Mouse (Mus musculus) gastrocnemius, postnatal 36 days (tissue): ENCODE measurements around the gene Vmn1r47. TPM values are rescaled to one million over a fixed set of nuclear protein-coding genes. Genes with fewer than 3 reads are reported as not detected.
"Not testable (repeated sequence)": the region's sequence is repeated elsewhere in the genome, so short reads cannot be mapped to it uniquely, and the experiment has no call there.

Source experiments
- DNase-seq, 2 experiments: peaks; one replicate each; pipeline ENCODE4 v3.0.0; 2022
- intact Hi-C: fragments of 180-260 bp; cut with DNase I; formaldehyde crosslinking; loops from one replicate; pipeline ENCODE4 v1.15.1; 2025
- long read RNA-seq, 2 experiments: library from polyadenylated mRNA; stranded (forward); transcript quantifications; one replicate each; pipeline ENCODE4 v2.0.0; 2021
- total RNA-seq, 2 experiments: library from RNA; stranded (reverse); gene quantifications; 2 replicates each; pipeline ENCODE4 v1.2.3; 2021

The Vmn1r47 gene
- not detected for total RNA-seq
- long read RNA-seq, experiment 1: 0 reads
- long read RNA-seq, experiment 2: 0 reads

DNA sequence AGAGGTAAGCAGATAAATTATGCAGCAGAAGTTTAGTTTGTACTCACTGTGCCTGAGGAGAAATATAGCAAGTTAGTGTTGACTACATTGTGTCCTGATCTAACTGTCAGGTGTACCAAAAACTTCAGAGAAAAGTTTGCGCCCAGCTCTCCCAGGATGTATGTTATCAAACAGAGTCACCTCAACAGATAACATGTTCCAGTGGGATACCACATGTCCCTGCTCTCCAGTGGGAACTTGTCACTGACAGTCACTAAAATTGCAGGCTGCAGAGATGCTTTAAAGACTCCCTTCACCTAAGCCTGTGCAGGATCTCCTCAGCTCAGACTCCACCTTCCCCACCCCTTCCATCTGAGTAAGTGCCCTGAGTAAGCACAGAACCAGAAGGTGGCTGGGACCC lies at the start of gene Vmn1r47:
Gene Vmn1r47, plus strand, starts transcription at position 301 of the 400 bp plus-strand sequence.
- intact Hi-C loops: not testable (repeated sequence)

GRCm38 (mm10) chr6:89966341-89966740 lies 49.6 kb upstream of the Vmn1r47 start:
- intact Hi-C loops: no loop called here

More for the DNA sequence above, at the start of gene Vmn1r47:
- not testable (repeated sequence) for DNase-seq

GRCm38 (mm10) chr6:89969013-89969412 lies 46.9 kb upstream of the Vmn1r47 start, which contains the start of gene Vmn1r46:
TSS of gene Vmn1r46 (plus strand) at chr6:89969313.
- no peak for DNase-seq
- intact Hi-C loops: no loop called here

More at GRCm38 (mm10) chr6:89966341-89966740, 49.6 kb upstream of the Vmn1r47 start:
- no peak for DNase-seq

- no peak for DNase-seq
- intact Hi-C loops: no loop called here
These were observed 30.0 kb upstream of the Vmn1r47 start for GRCm38 (mm10) chr6:89985989-89986388.

DNA sequence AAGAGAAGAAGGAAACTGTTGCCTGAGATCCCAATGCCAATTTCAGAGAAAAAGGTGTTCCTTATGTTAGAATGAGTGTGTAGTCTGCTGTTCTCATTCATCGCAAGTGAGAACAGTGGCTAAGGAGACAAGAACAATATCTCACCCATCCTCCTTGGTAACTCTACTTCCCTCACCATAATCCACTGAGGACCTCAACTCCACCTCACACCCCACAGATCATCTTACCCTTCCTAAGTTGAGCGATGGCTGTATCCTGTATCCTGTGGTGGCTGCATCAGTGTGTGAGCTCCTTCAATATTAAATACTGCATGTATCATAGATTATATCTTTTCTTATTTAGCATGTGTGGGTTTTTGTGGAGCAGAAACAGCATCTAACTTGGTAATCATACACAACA lies 20.8 kb downstream of the Vmn1r47 start, which contains the start of gene Vmn1r48:
Gene Vmn1r48, minus strand, starts transcription at position 101 of the 400 bp plus-strand sequence.
- intact Hi-C loops, DNase-seq: not testable (repeated sequence)

Other genes starting within 250 kb of the Vmn1r47 start
- not detected for gene Vmn1r42, start 139.7 kb upstream of the Vmn1r47 start, total RNA-seq
- not detected for gene Vmn1r43, start 139.7 kb upstream of the Vmn1r47 start, total RNA-seq
- not detected for gene Vmn1r44, start 132.5 kb upstream of the Vmn1r47 start, total RNA-seq
- not detected for gene Vmn1r45, start 75.5 kb upstream of the Vmn1r47 start, total RNA-seq
- gene Vmn1r46, start 46.8 kb upstream of the Vmn1r47 start, total RNA-seq: not detected
- gene Vmn1r48, start 20.7 kb downstream of the Vmn1r47 start, total RNA-seq: not detected
- gene Vmn1r49, start 62.4 kb downstream of the Vmn1r47 start, total RNA-seq: not detected
- gene Vmn1r50, start 85.3 kb downstream of the Vmn1r47 start, total RNA-seq: not detected
- gene Vmn1r51, start 106.4 kb downstream of the Vmn1r47 start, total RNA-seq: not detected
- gene Vmn1r52, start 158.7 kb downstream of the Vmn1r47 start, total RNA-seq: not detected
- not detected for gene V1ra8, start 186.6 kb downstream of the Vmn1r47 start, total RNA-seq
- gene Vmn1r53, start 208.3 kb downstream of the Vmn1r47 start, total RNA-seq: not detected
- not detected for gene Vmn1r54, start 230.2 kb downstream of the Vmn1r47 start, total RNA-seq